Mouse (Mus musculus) bone marrow macrophage, adult 2 months (primary cell): ENCODE results near the gene Sfxn1.

Experiments
- CTCF ChIP-seq: IDR thresholded peaks from 2 replicates; pipeline ENCODE4 v1.5.1; 2012; ENCODE audit warnings: low read depth, mild to moderate bottlenecking, low read length, moderate library complexity
- POLR2A ChIP-seq: IDR thresholded peaks from 2 replicates; pipeline ENCODE4 v1.6.1; 2012; ENCODE audit warnings: mild to moderate bottlenecking, low read depth, low read length, borderline replicate concordance

- TF ChIP-seq POLR2A, result no peak
- no peak for TF ChIP-seq CTCF
Measured at GRCm38 (mm10) chr13:54143788-54144187, 72.1 kb downstream of the Sfxn1 start.
